Mouse (Mus musculus): Measurements from ENCODE around the gene Cbfa2t3. TPM values are rescaled to one million over a fixed set of nuclear protein-coding genes. Genes with fewer than 3 reads are reported as not detected.

The Cbfa2t3 gene
- polyA plus RNA-seq, 1 experiment: not detected

- 81% methylated on average over 10 of the region's 10 CpGs for WGBS
- TF ChIP-seq CTCF (IDR thresholded peaks at IDR 0.05; ENCODE audit: insufficient read depth, low read depth, low read length): no peak
- no peak for TF ChIP-seq POLR2A (IDR thresholded peaks at IDR 0.05; ENCODE audit: insufficient read depth, low read depth, low read length)
- Histone ChIP-seq H3K4me3 (ENCODE audit: insufficient read depth, low read depth, low read length) (no peak overlapping the region), H3K27ac (ENCODE audit: insufficient read depth, low read depth, low read length) (no peak overlapping the region), H3K4me1 (ENCODE audit: control insufficient read depth, insufficient read depth, low read length) (peaks cover 18% of the 10 kb centered on the region)
Observed at GRCm38 (mm10) chr8:122658149-122658806, 40.6 kb downstream of the Cbfa2t3 start.

GRCm38 (mm10) chr8:122656056-122656999 lies 42.6 kb downstream of the Cbfa2t3 start:
- H3K27ac ChIP-seq (ENCODE audit: insufficient read depth, low read depth, low read length): no peak overlapping the region
- H3K4me1 ChIP-seq (ENCODE audit: control insufficient read depth, insufficient read depth, low read length): peaks cover 12% of the 10 kb centered on the region
- H3K4me3 ChIP-seq (ENCODE audit: insufficient read depth, low read depth, low read length): no peak overlapping the region
- TF ChIP-seq CTCF (IDR thresholded peaks at IDR 0.05; ENCODE audit: insufficient read depth, low read depth, low read length) (no peak), POLR2A (IDR thresholded peaks at IDR 0.05; ENCODE audit: insufficient read depth, low read depth, low read length) (no peak)
- 83% methylated on average over 13 of the region's 13 CpGs for WGBS

- Histone ChIP-seq H3K27ac (ENCODE audit: insufficient read depth, low read depth, low read length) (no peak overlapping the region), H3K4me1 (ENCODE audit: control insufficient read depth, insufficient read depth, low read length) (peaks cover 5% of the 10 kb centered on the region; the same call in 1 of the 2 replicates), H3K4me3 (ENCODE audit: insufficient read depth, low read depth, low read length) (no peak overlapping the region)
- TF ChIP-seq CTCF (IDR thresholded peaks at IDR 0.05; ENCODE audit: insufficient read depth, low read depth, low read length): no peak
- no peak for TF ChIP-seq POLR2A (IDR thresholded peaks at IDR 0.05; ENCODE audit: insufficient read depth, low read depth, low read length)
- 75% methylated on average over 7 of the region's 7 CpGs for WGBS
Observed at GRCm38 (mm10) chr8:122654768-122655167, 44.1 kb downstream of the Cbfa2t3 start.

GRCm38 (mm10) chr8:122652643-122653042 lies 46.3 kb downstream of the Cbfa2t3 start:
- no peak overlapping the region for H3K27ac ChIP-seq (ENCODE audit: insufficient read depth, low read depth, low read length)
- TF ChIP-seq POLR2A (IDR thresholded peaks at IDR 0.05; ENCODE audit: insufficient read depth, low read depth, low read length): no peak
- TF ChIP-seq CTCF (IDR thresholded peaks at IDR 0.05; ENCODE audit: insufficient read depth, low read depth, low read length): no peak

GRCm38 (mm10) chr8:122651326-122651921 lies 47.5 kb downstream of the Cbfa2t3 start:
- TF ChIP-seq POLR2A (IDR thresholded peaks at IDR 0.05; ENCODE audit: insufficient read depth, low read depth, low read length) (no peak), CTCF (IDR thresholded peaks at IDR 0.05; ENCODE audit: insufficient read depth, low read depth, low read length) (no peak)
- peaks cover 3% of the 10 kb centered on the region; the same call in 1 of the 2 replicates for H3K4me1 ChIP-seq (ENCODE audit: control insufficient read depth, insufficient read depth, low read length)
- 72% methylated on average over 16 of the region's 16 CpGs for WGBS
- no peak overlapping the region for H3K4me3 ChIP-seq (ENCODE audit: insufficient read depth, low read depth, low read length)
- H3K27ac ChIP-seq (ENCODE audit: insufficient read depth, low read depth, low read length): no peak overlapping the region

More at GRCm38 (mm10) chr8:122652643-122653042, 46.3 kb downstream of the Cbfa2t3 start:
- H3K4me3 ChIP-seq (ENCODE audit: insufficient read depth, low read depth, low read length): no peak overlapping the region
- H3K4me1 ChIP-seq (ENCODE audit: control insufficient read depth, insufficient read depth, low read length): peaks cover 3% of the 10 kb centered on the region; the same call in 1 of the 2 replicates
- 83% methylated on average over 6 of the region's 6 CpGs for WGBS

GRCm38 (mm10) chr8:122648192-122648970 lies 50.5 kb downstream of the Cbfa2t3 start:
- TF ChIP-seq CTCF (IDR thresholded peaks at IDR 0.05; ENCODE audit: insufficient read depth, low read depth, low read length): no peak
- no peak for TF ChIP-seq POLR2A (IDR thresholded peaks at IDR 0.05; ENCODE audit: insufficient read depth, low read depth, low read length)
- 93% methylated on average over 15 of the region's 15 CpGs for WGBS
- Histone ChIP-seq H3K4me1 (ENCODE audit: control insufficient read depth, insufficient read depth, low read length) (no peaks in the 10 kb centered on the region), H3K27ac (ENCODE audit: insufficient read depth, low read depth, low read length) (no peak overlapping the region), H3K4me3 (ENCODE audit: insufficient read depth, low read depth, low read length) (no peak overlapping the region)

GRCm38 (mm10) chr8:122646337-122646736 lies 52.6 kb downstream of the Cbfa2t3 start:
- Histone ChIP-seq H3K4me3 (ENCODE audit: insufficient read depth, low read depth, low read length) (no peak overlapping the region), H3K27ac (ENCODE audit: insufficient read depth, low read depth, low read length) (no peak overlapping the region), H3K4me1 (ENCODE audit: control insufficient read depth, insufficient read depth, low read length) (peaks cover 18% of the 10 kb centered on the region)
- WGBS: 86% methylated on average over 16 of the region's 16 CpGs
- TF ChIP-seq POLR2A (IDR thresholded peaks at IDR 0.05; ENCODE audit: insufficient read depth, low read depth, low read length): no peak
- TF ChIP-seq CTCF (IDR thresholded peaks at IDR 0.05; ENCODE audit: insufficient read depth, low read depth, low read length): no peak
